Mouse (Mus musculus): ENCODE results near the gene Gpr153. TPM values are rescaled to one million over a fixed set of nuclear protein-coding genes. Genes with fewer than 3 reads are reported as not detected.

The Gpr153 gene
- polyA plus RNA-seq, 1 experiment = 29.9 TPM

DNA sequence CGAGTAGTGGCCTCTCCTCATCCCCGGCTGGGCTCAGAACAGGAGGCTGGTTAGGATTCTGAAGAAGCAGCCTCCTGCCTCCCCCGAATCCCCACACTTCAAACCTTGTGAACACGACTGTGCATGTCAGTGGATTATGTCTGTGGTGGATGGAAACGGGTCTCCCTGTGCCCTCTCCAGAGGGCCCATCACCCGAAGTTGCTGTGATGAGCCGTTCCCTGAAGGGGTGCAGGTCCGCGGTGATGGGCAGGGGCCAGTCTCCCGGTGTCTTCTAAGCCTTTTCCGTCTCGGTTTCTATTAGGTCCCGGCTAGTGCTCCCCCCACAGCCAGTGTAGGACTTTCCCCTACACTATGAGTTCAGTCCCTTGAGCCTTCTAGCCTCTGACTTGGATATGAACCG, 24.8 kb downstream of the Gpr153 start:
- no peak overlapping the region for H3K4me3 ChIP-seq (replicated peaks; ENCODE audit: insufficient read depth, low read depth, low read length)
- no peak for TF ChIP-seq POLR2A (IDR thresholded peaks at IDR 0.05; ENCODE audit: borderline replicate concordance, insufficient read depth, low read length)
- no peak for TF ChIP-seq CTCF (IDR thresholded peaks at IDR 0.05; ENCODE audit: borderline replicate concordance, insufficient read depth, low read depth, low read length)

DNA sequence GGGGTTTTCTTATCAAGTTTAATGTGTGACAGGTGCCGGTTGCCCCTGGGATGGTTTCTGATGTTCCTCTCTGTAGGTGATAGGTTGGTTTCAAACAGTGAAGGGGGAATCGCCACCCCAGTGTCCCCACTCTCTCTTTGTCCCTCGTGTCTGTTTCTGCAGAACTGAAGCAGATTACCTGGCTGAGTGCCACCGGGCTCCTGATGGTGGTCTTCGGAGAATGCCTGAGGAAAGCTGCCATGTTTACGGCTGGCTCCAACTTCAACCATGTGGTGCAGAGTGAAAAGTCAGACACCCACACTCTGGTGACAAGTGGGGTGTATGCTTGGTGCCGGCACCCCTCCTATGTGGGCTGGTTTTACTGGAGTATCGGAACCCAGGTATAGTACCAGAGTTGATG, 26.3 kb downstream of the Gpr153 start:
- Histone ChIP-seq H3K27ac (ENCODE audit: insufficient read depth, low read length) (no peak overlapping the region), H3K4me3 (replicated peaks; ENCODE audit: insufficient read depth, low read depth, low read length) (no peak overlapping the region), H3K27me3 (ENCODE audit: control insufficient read depth, insufficient read depth, low read length) (no peaks in the 10 kb centered on the region; the same call in 1 of the 2 replicates), H3K4me1 (ENCODE audit: control insufficient read depth, insufficient read depth, low read length) (peaks cover 36% of the 10 kb centered on the region)
- no peak for TF ChIP-seq POLR2A (IDR thresholded peaks at IDR 0.05; ENCODE audit: borderline replicate concordance, insufficient read depth, low read length)
- TF ChIP-seq CTCF (IDR thresholded peaks at IDR 0.05; ENCODE audit: borderline replicate concordance, insufficient read depth, low read depth, low read length) = no peak
- WGBS = 43% methylated on average over 8 of the region's 8 CpGs
- no peak for DNase-seq

More for the DNA sequence above, 24.8 kb downstream of the Gpr153 start:
- H3K27me3 ChIP-seq (ENCODE audit: control insufficient read depth, insufficient read depth, low read length) = no peaks in the 10 kb centered on the region; the same call in 1 of the 2 replicates
- DNase-seq = no peak
- no peak overlapping the region for H3K27ac ChIP-seq (ENCODE audit: insufficient read depth, low read length)
- 54% methylated on average over 14 of the region's 14 CpGs for WGBS
- H3K4me1 ChIP-seq (ENCODE audit: control insufficient read depth, insufficient read depth, low read length) = peaks cover 26% of the 10 kb centered on the region

DNA sequence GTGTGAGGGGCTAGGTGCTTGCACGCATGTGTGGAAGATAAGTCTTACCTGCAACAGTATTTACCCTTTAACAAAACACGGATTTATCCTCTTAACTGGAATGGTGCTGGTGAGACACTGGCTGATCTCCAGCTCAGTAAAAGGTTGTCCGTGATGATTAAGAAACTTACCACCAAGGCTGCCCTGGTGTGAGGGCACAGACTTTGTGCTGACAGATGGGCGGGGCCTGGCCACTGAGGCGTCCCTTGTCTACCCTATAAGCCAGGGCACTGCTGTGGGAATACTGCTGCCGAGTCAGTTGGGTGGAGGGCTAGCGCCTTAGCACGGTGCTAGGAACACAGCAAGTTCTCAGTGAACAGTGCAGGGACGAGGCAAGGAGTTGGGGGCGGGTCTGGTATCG, 28.0 kb downstream of the Gpr153 start:
- Histone ChIP-seq H3K4me1 (ENCODE audit: control insufficient read depth, insufficient read depth, low read length) (peaks cover 48% of the 10 kb centered on the region), H3K4me3 (replicated peaks; ENCODE audit: insufficient read depth, low read depth, low read length) (no peak overlapping the region), H3K27me3 (ENCODE audit: control insufficient read depth, insufficient read depth, low read length) (no peaks in the 10 kb centered on the region; the same call in 1 of the 2 replicates), H3K27ac (ENCODE audit: insufficient read depth, low read length) (no peak overlapping the region)
- TF ChIP-seq POLR2A (IDR thresholded peaks at IDR 0.05; ENCODE audit: borderline replicate concordance, insufficient read depth, low read length) = no peak
- no peak for TF ChIP-seq CTCF (IDR thresholded peaks at IDR 0.05; ENCODE audit: borderline replicate concordance, insufficient read depth, low read depth, low read length)
- 47% methylated on average over 11 of the region's 11 CpGs for WGBS
- no peak for DNase-seq

GRCm38 (mm10) chr4:152303172-152303571, 29.1 kb downstream of the Gpr153 start:
- Histone ChIP-seq H3K27me3 (ENCODE audit: control insufficient read depth, insufficient read depth, low read length) (no peaks in the 10 kb centered on the region; the same call in 1 of the 2 replicates), H3K27ac (ENCODE audit: insufficient read depth, low read length) (no peak overlapping the region), H3K4me3 (replicated peaks; ENCODE audit: insufficient read depth, low read depth, low read length) (no peak overlapping the region), H3K4me1 (ENCODE audit: control insufficient read depth, insufficient read depth, low read length) (peaks cover 48% of the 10 kb centered on the region)
- TF ChIP-seq POLR2A (IDR thresholded peaks at IDR 0.05; ENCODE audit: borderline replicate concordance, insufficient read depth, low read length) = no peak
- 93% methylated on average over 10 of the region's 10 CpGs for WGBS
- DNase-seq = no peak

- H3K27me3 ChIP-seq (ENCODE audit: control insufficient read depth, insufficient read depth, low read length) = no peaks in the 10 kb centered on the region; the same call in 1 of the 2 replicates
- H3K4me3 ChIP-seq (replicated peaks; ENCODE audit: insufficient read depth, low read depth, low read length) = no peak overlapping the region
- H3K27ac ChIP-seq (ENCODE audit: insufficient read depth, low read length) = no peak overlapping the region
- peaks cover 41% of the 10 kb centered on the region for H3K4me1 ChIP-seq (ENCODE audit: control insufficient read depth, insufficient read depth, low read length)
- WGBS = 19% methylated on average over 6 of the region's 6 CpGs
- TF ChIP-seq POLR2A (IDR thresholded peaks at IDR 0.05; ENCODE audit: borderline replicate concordance, insufficient read depth, low read length) (no peak), CTCF (IDR thresholded peaks at IDR 0.05; ENCODE audit: borderline replicate concordance, insufficient read depth, low read depth, low read length) (no peak)
- DNase-seq = no peak
These were observed 30.7 kb downstream of the Gpr153 start for GRCm38 (mm10) chr4:152304685-152305084.

GRCm38 (mm10) chr4:152305991-152306390, 32.0 kb downstream of the Gpr153 start:
- H3K27ac ChIP-seq (ENCODE audit: insufficient read depth, low read length) = 0 out of 2 replicates have a peak overlapping the region, but pooled peaks have one; percentile 4
- H3K4me3 ChIP-seq (replicated peaks; ENCODE audit: insufficient read depth, low read depth, low read length) = no peak overlapping the region
- DNase-seq = no peak
- TF ChIP-seq CTCF (IDR thresholded peaks at IDR 0.05; ENCODE audit: borderline replicate concordance, insufficient read depth, low read depth, low read length) = no peak
- no peak for TF ChIP-seq POLR2A (IDR thresholded peaks at IDR 0.05; ENCODE audit: borderline replicate concordance, insufficient read depth, low read length)
- H3K4me1 ChIP-seq (ENCODE audit: control insufficient read depth, insufficient read depth, low read length) = peaks cover 41% of the 10 kb centered on the region
- no peaks in the 10 kb centered on the region; the same call in 1 of the 2 replicates for H3K27me3 ChIP-seq (ENCODE audit: control insufficient read depth, insufficient read depth, low read length)
- 34% methylated on average over 6 of the region's 6 CpGs for WGBS

DNA sequence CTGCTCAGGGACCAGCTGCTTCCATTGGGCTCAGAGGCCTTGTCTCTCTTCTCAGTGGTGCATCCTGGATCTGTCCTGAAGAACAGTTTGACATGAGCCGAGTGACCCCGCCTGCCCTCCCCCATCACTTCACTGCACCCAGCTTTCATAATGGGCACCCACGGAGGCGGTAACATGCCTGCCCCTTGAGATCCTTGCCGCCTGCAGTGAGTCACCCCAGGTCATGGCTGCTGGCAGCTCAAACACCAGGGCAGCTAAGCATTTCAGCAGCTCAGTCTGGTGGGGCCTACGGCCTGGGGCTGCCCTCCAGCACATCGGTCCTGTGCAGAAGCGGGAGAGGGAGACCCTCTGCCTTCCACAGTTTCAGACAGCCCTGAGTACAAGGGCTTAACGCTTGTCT, 33.5 kb downstream of the Gpr153 start:
- no peak overlapping the region for H3K27ac ChIP-seq (ENCODE audit: insufficient read depth, low read length)
- H3K4me3 ChIP-seq (replicated peaks; ENCODE audit: insufficient read depth, low read depth, low read length) = no peak overlapping the region
- TF ChIP-seq CTCF (IDR thresholded peaks at IDR 0.05; ENCODE audit: borderline replicate concordance, insufficient read depth, low read depth, low read length) (no peak), POLR2A (IDR thresholded peaks at IDR 0.05; ENCODE audit: borderline replicate concordance, insufficient read depth, low read length) (no peak)
- no peak for DNase-seq
- H3K4me1 ChIP-seq (ENCODE audit: control insufficient read depth, insufficient read depth, low read length) = peaks cover 27% of the 10 kb centered on the region
- 79% methylated on average over 9 of the region's 9 CpGs for WGBS
- no peaks in the 10 kb centered on the region; the same call in 1 of the 2 replicates for H3K27me3 ChIP-seq (ENCODE audit: control insufficient read depth, insufficient read depth, low read length)

GRCm38 (mm10) chr4:152312186-152312585, 38.2 kb downstream of the Gpr153 start:
- no peaks in the 10 kb centered on the region; the same call in 1 of the 2 replicates for H3K27me3 ChIP-seq (ENCODE audit: control insufficient read depth, insufficient read depth, low read length)
- TF ChIP-seq CTCF (IDR thresholded peaks at IDR 0.05; ENCODE audit: borderline replicate concordance, insufficient read depth, low read depth, low read length) (no peak), POLR2A (IDR thresholded peaks at IDR 0.05; ENCODE audit: borderline replicate concordance, insufficient read depth, low read length) (no peak)
- H3K4me1 ChIP-seq (ENCODE audit: control insufficient read depth, insufficient read depth, low read length) = peaks cover 4% of the 10 kb centered on the region; the same call in 1 of the 2 replicates
- no peak for DNase-seq
- no peak overlapping the region for H3K27ac ChIP-seq (ENCODE audit: insufficient read depth, low read length)
- 35% methylated on average over 14 of the region's 14 CpGs for WGBS
- H3K4me3 ChIP-seq (replicated peaks; ENCODE audit: insufficient read depth, low read depth, low read length) = no peak overlapping the region

All from cerebellum, adult 2 months (tissue).